Mouse (Mus musculus) naive thymus-derived CD4-positive, alpha-beta T cell, adult 2 months (primary cell): ENCODE data around the gene Nrxn3.

Source experiments
- DNase-seq: peaks from one replicate; pipeline ENCODE4 v3.0.0-alpha.2; 2011; ENCODE audit warnings: low read depth

The Nrxn3 gene

DNA sequence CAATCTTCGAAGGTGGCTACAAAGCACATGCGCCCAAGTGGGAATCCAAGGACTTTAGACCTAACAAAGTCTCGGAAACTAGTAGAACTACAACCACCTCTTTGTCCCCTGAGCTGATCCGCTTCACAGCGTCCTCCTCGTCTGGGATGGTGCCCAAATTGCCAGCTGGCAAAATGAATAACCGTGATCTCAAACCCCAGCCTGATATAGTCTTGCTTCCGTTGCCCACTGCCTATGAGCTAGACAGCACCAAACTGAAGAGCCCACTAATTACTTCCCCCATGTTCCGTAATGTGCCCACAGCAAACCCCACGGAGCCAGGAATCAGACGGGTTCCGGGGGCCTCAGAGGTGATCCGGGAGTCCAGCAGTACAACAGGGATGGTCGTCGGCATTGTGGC, 1609.1 kb downstream of the Nrxn3 start:
- no peak for DNase-seq

- DNase-seq: no peak
Observed at GRCm38 (mm10) chr12:90332459-90332858, 1609.8 kb downstream of the Nrxn3 start.

DNA sequence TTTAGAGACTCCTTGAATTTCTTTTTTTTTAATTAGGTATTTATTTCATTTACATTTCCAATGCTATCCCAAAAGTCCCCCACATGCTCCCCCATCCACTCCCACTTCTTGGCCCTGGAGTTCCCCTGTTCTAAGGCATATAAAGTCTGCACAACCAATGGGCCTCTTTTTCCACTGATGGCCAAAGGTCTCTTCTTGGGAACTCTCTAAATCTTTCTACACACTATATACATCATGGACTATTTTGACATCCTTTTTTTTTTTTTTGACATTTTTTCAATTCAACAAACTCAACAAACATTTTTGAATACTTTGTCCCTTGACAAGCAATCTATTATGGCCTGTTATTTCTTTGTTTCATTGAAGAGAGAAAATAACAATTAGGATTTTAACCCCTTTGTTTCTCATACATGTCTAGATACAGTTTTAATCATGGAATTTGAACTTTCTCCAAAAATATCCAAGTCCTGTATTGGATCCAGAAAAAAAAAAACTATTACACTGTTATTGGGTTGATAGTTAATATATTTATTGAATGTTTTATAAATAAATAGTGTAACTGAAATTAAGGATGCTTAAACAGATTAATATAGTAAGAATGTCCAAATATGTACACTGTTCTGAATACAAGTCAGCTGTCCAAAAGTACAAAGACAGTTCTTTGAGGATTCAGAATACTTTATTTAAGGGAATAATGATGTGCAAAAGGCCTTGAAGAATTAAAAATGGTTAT, 1615.0 kb downstream of the Nrxn3 start:
- no peak for DNase-seq

DNA sequence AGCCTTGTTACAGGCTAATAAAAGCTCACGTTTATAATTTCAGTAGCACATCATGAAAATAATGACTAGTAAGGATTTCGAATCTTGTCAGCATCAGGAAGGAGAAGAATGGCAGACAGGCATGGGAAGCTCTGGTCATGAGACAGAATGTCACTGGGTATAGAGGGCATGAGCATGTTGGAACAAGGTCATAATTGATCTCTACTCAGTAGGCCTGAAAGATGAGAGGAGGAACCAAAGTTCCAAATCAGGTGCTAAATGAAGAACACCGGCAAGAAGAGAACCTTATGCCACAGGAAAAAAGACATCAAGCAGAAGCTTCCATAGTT, 1615.5 kb downstream of the Nrxn3 start:
- DNase-seq: no peak
